Mouse (Mus musculus): Measurements from ENCODE around the gene Fam131c. TPM values are rescaled to one million over a fixed set of nuclear protein-coding genes. Genes with fewer than 3 reads are reported as not detected.
A peak's percentile ranks its signal among the peaks of the same experiment; 100 is the strongest.

Gene Fam131c
- total RNA-seq, 2 experiments from 2014 or later = 0.25 TPM; not detected in 1

DNA sequence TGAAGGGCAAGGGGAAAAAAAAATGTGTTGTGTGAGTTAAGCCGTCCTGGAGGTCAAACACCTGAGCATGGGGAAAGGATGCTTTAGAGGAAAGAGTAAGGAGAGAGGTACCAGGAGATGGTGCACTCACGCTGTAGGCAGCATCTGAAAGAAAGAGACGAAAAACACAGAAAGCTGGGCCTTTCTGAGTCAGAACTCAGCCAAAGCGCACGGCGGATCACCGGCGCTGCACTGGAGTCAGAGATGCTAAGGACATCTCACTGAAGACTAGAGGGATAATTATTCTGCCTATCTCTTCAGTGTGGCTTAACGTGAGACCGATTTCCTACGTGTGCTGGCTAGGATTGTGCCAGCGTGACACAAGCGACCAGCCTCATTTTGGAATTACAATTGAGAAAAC is 59.9 kb downstream of the Fam131c start:
- intact Hi-C loops (cut with DNase I; ENCODE audit: low total_unique reads) = no loop called here
- DNase-seq = no peak

DNA sequence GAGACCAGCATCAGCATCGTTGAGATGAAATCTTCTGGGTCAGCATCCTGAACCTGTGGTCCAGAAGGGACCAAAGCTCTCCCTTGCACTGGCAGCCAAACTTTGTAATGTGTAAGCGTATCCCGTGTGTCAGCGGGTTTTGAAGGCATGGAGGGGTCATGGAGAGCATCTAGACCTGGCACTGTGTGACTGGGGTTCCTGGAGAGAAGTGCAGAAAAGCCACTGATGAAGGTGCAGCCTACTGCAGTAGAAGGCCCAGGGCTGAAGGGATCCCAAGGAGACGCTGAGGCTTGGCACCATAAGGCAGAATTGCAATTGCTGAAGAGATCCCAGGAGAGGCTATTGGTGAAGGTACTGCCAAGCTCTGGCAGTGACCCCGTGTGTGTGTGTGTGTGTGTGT is 61.4 kb downstream of the Fam131c start:
- intact Hi-C loops (cut with DNase I; ENCODE audit: low total_unique reads) = no loop called here
- no peak for DNase-seq

DNA sequence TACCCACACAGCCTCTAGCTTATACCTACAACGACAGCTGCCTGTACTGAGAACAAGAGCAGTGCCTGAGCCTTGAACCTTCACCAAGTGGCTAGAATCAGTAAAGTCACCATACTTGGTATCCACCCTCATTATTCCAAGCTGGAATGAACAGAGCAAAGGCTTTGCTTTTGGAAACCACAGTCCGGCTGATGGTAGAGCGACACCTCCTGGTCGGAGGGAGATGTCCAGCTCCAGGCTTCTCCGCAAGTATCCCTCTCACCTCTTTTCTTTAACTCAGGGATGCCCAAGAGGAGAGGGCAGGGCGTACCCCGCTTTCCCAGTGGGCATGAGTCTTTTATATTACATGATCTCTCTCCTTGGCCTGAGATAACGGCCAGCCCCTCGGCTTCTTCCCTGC is 61.8 kb downstream of the Fam131c start:
- intact Hi-C loops (cut with DNase I; ENCODE audit: low total_unique reads) = no loop called here
- DNase-seq = peak; percentile 54

DNA sequence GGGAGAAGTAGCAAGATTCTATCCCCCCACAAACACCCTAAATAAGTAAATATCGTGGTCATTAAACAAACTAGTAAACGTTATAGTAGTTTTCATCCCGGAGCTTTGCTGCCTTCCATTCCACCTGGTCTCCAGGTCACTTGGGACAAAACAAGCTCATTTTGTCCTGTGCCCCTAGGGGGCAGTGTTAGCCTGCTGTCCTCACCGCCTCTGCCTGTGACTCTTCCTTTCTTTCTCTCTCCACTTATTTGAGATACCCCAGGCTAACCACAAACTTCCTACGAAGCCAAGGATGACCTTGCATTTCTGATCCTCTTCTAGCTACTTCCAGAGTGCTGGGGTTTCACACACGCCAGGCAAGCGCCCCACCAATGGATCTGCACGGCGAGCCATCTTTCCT is 63.0 kb downstream of the Fam131c start:
- DNase-seq = peak; percentile 65
- intact Hi-C loops (cut with DNase I; ENCODE audit: low total_unique reads) = no loop called here

DNA sequence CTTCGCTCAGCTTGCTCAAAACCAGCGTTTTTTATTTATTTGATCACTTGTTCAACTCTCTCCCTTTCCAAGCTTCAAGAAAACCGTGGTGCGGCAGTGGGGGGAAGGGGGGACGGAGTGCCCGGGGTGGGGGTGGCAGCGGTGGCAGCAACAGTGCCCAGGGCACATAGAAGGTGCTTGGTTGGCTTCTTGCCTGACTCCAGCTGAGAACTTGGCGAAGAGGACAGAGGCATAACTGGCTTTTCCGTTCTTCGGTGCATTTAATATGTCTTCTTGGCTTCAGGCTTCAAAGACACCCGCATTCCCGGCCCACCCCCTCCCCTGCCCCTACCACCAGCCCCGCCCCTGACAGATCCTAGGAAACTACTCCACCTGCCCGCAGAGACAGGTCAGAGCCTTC is 64.6 kb downstream of the Fam131c start:
- intact Hi-C loops (cut with DNase I; ENCODE audit: low total_unique reads) = no loop called here

DNA sequence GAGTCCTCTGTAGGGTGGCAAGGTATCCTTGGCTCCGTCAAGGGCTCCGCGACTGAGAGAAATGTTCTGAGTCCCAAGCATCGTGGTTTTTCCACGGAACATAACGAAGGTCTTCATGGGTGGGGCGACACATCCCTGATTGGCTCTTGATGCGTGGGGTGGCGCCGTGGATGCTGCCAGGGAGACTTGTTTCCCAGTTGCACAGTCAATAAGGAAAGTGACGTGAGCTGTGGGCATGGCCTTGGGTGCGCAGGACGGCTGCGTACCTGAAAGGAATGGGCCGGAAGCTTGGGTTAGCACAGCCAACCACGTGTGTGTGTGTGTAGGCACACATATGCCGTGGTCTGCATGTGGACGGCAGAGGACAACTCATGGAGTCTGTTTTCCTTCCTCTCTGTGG is 65.2 kb downstream of the Fam131c start:
- intact Hi-C loops (cut with DNase I; ENCODE audit: low total_unique reads) = no loop called here
- DNase-seq = no peak

More for the DNA sequence above, 64.6 kb downstream of the Fam131c start:
- no peak for DNase-seq

Small RNA genes lying within 50 kb of the gene (microRNA-seq; reads per million reads assigned to microRNA genes)
- gene Gm25690 = 0 reads per million in 2 experiments

Other genes starting within 250 kb of the Fam131c start
- 100 to 1,000 TPM; 161 to 166 TPM for gene Szrd1, start 228.4 kb upstream of the Fam131c start, total RNA-seq (2021)
- 10 to 100 TPM in 1 of 2 experiments, 1 to 10 TPM in 1; 9.1 to 10.8 TPM for gene Fbxo42, start 220.3 kb upstream of the Fam131c start, total RNA-seq (2021)
- gene Rsg1, start 154.3 kb upstream of the Fam131c start, total RNA-seq (2021) = under 1 TPM; 0.21 to 0.38 TPM
- 1 to 10 TPM; 1.3 to 1.4 TPM for gene Arhgef19, start 128.7 kb upstream of the Fam131c start, total RNA-seq (2021)
- gene Epha2, start 67.0 kb upstream of the Fam131c start, total RNA-seq (2021) = 1 to 10 TPM; 2.9 to 3.7 TPM
- gene Clcnka, start 30.5 kb downstream of the Fam131c start, total RNA-seq (2021) = 1 to 10 TPM; 1.2 to 1.8 TPM
- under 1 TPM; 0.31 to 0.80 TPM for gene Clcnkb, start 47.8 kb downstream of the Fam131c start, total RNA-seq (2021)
- gene Hspb7, start 52.6 kb downstream of the Fam131c start, total RNA-seq (2021) = 100 to 1,000 TPM; 218 to 313 TPM
- gene Srarp, start 67.9 kb downstream of the Fam131c start, total RNA-seq (2021) = not detected
- 10 to 100 TPM; 16.2 to 16.7 TPM for gene Zbtb17, start 76.4 kb downstream of the Fam131c start, total RNA-seq (2021)
- 10 to 100 TPM; 20.1 to 22.1 TPM for gene Spen, start 170.4 kb downstream of the Fam131c start, total RNA-seq (2021)
- 1 to 10 TPM; 2.5 to 3.9 TPM for gene Fblim1, start 237.9 kb downstream of the Fam131c start, total RNA-seq (2021)

Data from gastrocnemius, postnatal 14 days (tissue).